Mouse (Mus musculus) T-helper 17 cell (primary cell): ENCODE results near the gene Actr1a.

ENCODE experiments used
- in situ Hi-C, 2 experiments: fragments of 300-600 bp; cut with MboI, MseI; formaldehyde crosslinking; loops; 1 replicate in 1 of 2; 2 replicates in 1 of 2; pipeline ENCODE4 v1.15.1; 2025; ENCODE audit warnings: high pct_unique_total_duplicates in 2 of 2

The Actr1a gene

GRCm38 (mm10) chr19:46395109-46396009, at the start of gene Actr1a:
Gene Actr1a (minus strand): TSS chr19:46395748.
- in situ Hi-C loops = loop anchor here in 1 of 2 experiments (5.0 kb wide), 1 partner anchor 107 kb away; the partner anchor contains the start of gene Trim8

GRCm38 (mm10) chr19:46444209-46444608, 48.7 kb upstream of the Actr1a start:
- in situ Hi-C loops = no loop called here

DNA sequence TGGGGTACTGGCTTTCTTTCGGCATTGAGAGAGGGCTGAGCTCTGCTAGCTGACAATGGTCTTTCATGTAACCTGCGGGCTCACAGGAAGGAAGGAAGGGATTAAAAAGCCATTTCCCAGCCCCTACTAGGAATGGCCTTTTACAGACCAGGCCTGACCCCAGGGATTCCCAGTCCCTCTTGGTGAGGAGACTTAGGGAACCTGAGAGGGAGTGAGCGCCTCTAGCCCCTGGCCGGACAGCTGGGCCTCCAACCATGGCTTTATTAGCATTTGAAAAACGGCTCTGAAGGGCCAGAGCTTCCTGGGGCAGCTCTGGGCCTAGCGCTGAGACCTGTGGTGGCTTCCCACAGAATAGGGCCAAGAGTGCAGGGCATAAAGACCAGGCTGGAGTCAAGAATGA, 48.0 kb upstream of the Actr1a start:
- in situ Hi-C loops = no loop called here

GRCm38 (mm10) chr19:46435492-46435891, 39.9 kb upstream of the Actr1a start:
- in situ Hi-C loops = no loop called here

DNA sequence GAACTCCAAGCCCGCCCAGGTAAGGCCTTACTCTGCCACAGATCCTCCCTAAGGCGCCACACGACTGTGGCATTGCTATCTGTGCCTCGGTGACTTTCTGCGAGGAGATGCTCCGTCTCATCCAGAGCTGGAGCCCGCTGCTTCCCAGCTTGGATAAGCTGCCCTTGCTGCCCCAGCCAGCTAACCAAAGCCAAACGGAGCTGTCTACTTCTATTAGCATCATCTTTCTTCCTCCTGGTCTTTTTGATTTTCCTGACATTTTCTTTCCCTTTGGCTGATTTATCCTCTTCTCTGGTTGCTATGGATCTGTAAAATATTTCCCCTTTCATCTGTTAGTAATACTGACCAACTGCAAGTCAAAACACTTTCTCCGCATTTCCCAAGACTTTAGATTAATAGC, 39.0 kb upstream of the Actr1a start:
- in situ Hi-C loops = no loop called here

DNA sequence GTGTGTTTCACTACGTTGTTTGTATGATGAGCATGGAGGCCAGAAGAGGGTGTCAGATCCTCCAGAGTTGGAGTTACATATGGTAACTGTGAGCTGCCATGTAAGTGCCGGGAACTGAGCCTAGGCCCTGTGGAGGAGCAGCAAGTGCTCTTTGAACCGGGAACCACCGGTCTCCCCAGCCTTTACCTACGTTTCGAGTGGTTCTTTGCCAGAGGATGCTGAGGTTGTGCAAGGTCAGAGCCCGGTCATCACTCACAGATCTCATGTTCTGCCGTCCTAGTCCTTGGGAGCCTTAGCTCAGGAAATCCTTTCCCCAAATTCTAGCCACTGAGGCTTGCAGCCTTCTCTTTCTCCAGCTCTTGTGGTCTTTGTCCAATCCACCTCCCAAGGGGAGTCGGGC, 38.6 kb upstream of the Actr1a start:
- in situ Hi-C loops = no loop called here

DNA sequence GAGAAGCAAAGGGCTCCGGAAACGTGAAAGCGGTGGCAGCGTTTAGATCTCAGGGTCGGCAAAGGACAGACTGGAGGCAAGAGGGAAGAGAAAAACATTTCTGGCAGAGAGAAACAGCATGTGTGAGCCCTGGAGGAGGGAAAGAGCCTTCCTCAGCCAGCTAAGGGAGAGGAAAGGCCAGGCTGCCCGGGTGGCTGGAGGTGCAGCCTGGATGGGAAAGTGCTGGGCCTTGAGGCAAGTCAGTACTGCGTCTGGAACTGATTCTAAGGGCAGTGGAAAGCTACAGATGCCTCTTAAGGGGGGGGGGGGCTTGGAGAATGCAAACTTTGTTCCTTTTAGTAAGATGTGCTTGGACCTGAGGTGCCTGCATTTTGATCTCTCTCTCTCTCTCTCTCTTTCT, 38.2 kb upstream of the Actr1a start:
- in situ Hi-C loops = no loop called here

DNA sequence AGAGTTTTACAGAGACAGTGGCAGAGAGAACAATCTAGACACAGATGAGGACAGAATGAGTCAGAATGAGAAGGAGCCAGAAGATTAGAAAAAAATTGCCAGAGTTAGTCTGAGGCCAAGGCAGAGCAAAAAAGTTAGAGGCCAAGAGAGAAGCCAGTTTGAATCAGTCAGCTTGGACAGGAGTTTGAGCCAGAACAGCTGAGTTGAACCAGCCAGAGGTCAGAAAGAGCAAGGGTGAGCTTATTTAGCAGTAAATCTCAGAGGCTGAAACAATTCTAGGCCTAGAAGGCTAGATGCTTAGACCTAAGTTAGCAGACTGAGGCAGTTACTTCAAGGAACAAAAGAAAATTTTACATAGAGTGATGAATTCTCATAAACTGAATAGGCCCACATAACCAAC, 33.7 kb upstream of the Actr1a start:
- in situ Hi-C loops = no loop called here

DNA sequence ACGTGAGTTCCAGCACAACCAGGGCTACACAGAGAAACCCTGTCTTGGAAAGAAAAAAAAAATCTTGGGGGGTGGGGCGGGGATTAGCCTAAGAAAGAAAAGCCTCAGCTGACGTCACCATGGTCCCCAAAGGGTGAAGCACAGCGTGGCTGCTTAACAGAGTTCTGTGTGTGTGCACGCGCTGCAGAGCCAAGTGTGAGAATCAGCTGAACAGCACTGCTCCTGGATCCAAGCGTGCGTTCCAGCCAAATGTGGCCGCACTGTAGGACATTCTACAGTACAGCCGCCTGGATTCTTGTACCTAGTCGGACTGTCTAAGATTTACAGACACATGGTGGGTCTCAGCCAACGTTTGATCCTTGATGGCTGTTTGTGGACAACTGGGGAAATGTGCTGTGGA, 30.9 kb upstream of the Actr1a start:
- in situ Hi-C loops = no loop called here

- in situ Hi-C loops = no loop called here
Measured at GRCm38 (mm10) chr19:46425266-46425665, 29.7 kb upstream of the Actr1a start.

GRCm38 (mm10) chr19:46422384-46423338, 27.1 kb upstream of the Actr1a start:
- in situ Hi-C loops = no loop called here

DNA sequence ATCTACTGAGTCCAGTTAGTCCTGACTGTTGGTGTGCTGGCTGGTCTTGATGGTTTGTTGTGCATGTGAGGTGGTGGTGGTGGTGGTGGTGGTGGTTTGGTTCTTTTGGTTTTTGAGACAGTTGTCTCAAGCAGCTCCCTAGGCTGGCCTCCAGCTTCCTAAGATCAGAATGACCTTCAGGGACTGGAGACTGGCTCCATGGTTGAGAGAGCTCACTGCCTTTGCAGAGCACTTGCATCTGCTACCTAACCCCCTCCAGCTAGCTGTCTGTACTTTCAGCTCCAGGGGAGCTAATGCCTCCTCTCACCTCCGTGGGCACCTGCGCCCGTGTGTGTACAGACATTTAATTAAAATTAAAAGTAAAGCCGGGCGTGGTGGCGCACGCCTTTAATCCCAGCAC, 24.9 kb upstream of the Actr1a start:
- in situ Hi-C loops = no loop called here

GRCm38 (mm10) chr19:46418051-46418450, 22.5 kb upstream of the Actr1a start:
- in situ Hi-C loops = no loop called here

- in situ Hi-C loops = no loop called here
Measured at GRCm38 (mm10) chr19:46416276-46416675, 20.7 kb upstream of the Actr1a start.

GRCm38 (mm10) chr19:46414486-46414885, 18.9 kb upstream of the Actr1a start:
- in situ Hi-C loops = no loop called here

DNA sequence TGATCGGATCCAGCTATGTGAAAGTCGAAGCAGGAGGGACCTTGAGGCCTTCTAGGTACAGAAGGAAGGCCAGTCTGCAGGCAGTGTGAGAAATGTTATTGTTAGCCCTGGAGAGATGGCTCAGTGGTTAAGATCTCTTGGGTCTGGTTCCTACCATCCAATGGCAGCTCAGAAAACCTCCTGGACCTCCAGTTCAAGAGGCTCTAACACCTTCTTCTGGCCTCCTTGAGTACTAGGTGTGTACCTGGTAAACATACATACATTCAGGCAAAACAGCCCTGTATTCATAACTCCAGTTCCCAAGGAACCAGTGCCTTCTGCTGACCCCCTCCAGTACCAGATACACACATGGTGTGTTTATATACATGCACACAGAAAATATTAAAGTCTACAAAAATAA, 18.4 kb upstream of the Actr1a start:
- in situ Hi-C loops = no loop called here

DNA sequence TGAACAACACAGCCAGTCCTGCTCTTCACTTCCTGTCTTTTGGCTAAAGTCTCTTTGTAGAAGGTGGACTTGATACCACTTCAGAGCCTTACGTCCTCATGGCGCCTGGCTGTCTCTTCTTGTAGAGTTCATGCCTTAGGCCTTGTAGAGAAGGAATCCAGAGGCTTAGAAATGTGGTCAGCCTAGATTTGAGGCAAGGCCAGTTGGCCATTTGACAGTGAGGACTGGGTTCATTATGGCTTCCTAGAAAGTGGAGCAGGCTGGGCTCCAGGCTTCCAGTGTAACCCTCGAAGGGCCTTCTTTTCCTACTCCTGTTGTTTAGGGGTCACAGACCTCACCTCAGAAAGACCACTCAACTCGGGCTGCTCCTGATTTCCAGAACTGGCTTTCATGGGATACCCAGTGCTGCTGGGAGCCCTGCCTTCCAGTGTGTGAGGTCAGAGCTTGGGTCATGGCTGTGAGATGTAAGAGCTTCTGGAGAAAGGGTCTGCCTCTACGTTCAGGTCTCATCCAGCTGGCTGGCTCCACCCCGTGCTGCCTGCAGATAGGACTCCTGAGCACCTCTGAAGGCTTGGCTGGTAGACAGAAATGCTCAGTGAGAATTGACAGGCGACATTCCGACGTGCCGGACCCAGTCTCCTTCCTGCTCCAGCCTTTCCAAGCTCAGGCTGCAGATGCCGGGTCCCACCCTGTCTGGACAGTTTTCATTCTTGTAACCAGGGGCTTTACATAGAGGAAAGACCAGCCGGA, 16.7 kb upstream of the Actr1a start:
- in situ Hi-C loops = no loop called here

DNA sequence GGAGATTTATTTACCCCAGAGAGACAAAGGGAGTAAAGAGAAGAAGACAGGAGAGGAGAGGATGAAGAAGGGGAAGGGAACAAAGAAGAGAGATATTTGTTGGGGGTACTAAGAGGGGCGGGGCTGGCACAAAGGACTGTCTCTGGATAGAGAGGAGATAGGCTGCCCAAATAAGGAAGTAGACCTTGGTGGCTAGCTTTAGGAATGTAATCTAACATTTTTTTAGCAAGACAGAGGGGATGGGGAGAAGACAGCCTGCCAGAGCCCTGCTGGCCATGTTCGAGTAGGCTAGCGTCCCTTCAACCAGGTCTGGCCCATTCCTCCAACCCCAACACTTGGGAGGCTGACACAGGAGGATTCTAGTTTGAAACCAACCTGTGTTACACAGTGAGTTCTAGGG, 14.0 kb upstream of the Actr1a start:
- in situ Hi-C loops = no loop called here

- in situ Hi-C loops = no loop called here
Measured at GRCm38 (mm10) chr19:46406592-46407386, 11.2 kb upstream of the Actr1a start.

DNA sequence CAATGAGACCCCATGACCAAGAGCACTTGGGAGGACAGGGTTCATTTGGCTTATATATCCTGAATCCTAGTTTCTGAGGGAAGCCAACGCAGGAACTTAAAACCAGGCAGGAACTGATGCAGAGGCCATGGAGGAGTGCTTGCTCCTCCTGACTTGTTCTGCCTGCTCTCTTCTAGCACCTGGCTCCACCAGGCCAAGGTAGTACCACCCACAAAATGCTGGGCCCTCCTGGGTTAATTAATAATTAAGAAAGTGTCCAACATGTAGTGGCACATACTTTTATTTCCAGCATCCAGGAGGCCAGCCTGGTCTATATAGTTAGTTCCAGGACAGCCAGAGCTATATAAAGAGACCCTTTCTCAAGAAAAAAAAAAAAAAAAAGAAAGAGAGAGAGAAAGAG, 8.5 kb upstream of the Actr1a start:
- in situ Hi-C loops = no loop called here

GRCm38 (mm10) chr19:46400558-46400957, 5.0 kb upstream of the Actr1a start:
- in situ Hi-C loops = no loop called here
